In genomic region chr19:44734682-44735081, GRCm38 (mm10) we compare ENCODE assay signal across 11 mouse cellular contexts. TPM values are rescaled to one million over a fixed set of nuclear protein-coding genes. Genes with fewer than 3 reads are reported as not detected.
DNase-seq lines count a peak whose midpoint lies in the region; ATAC-seq lines count a peak whose summit lies in the region.
"Had no signal": no experiment of that assay in that cellular context is flagged by ENCODE, and none has a peak within 500 bp of the region (broad histone marks: within the 10 kb centered on the region; RNA-seq: fewer than 3 reads in every experiment).

No protein-coding gene starts in this region.

- peak overlapping the region; percentile 4 to 16; a peak in 1 of 4 replicates for H3K4me3 ChIP-seq in heart, embryonic 14.5 days (ENCODE audit: control insufficient read depth in 1 of 2, insufficient read depth in 1 of 2, low read depth in 1 of 2, low read length in 2 of 2)
- peak overlapping the region; percentile 21 for H3K4me3 ChIP-seq in forebrain, embryonic 15.5 days
- H3K4me3 ChIP-seq in neural tube, embryonic 12.5 days = peak overlapping the region; percentile 15; the same call in 1 of the 2 replicates

- H3K27ac ChIP-seq in heart, embryonic 14.5 days (replicated peaks in 1 of 2; ENCODE audit: control insufficient read depth in 1 of 2, insufficient read depth in 1 of 2, low read depth in 2 of 2, low read length in 2 of 2) = no peak overlapping the region
- no peak overlapping the region for H3K27ac ChIP-seq in forebrain, embryonic 15.5 days (replicated peaks)
- no peak overlapping the region for H3K27ac ChIP-seq in neural tube, embryonic 12.5 days
- H3K27ac ChIP-seq: liver, embryonic 14.5 days had no signal

- peaks cover 0 to 5% of the 10 kb centered on the region in 2 experiments; a peak in 2 of 4 replicates for H3K4me1 ChIP-seq in heart, embryonic 14.5 days (ENCODE audit: control insufficient read depth in 2 of 2, insufficient read depth in 2 of 2, low read length in 2 of 2)
- H3K4me1 ChIP-seq in forebrain, embryonic 15.5 days = peaks cover 12% of the 10 kb centered on the region
- H3K4me1 ChIP-seq in neural tube, embryonic 12.5 days = 0 out of 2 replicates have a peak, but pooled peaks cover 7% of the 10 kb centered on the region

- H3K4me2 ChIP-seq in heart, embryonic 14.5 days (ENCODE audit: low read length) = peak overlapping the region; percentile 47
- H3K4me2 ChIP-seq in forebrain, embryonic 15.5 days (replicated peaks) = peak overlapping the region; percentile 35
- peak overlapping the region; percentile 51 for H3K4me2 ChIP-seq in neural tube, embryonic 12.5 days (replicated peaks)

- no peak overlapping the region for H3K9ac ChIP-seq in heart, embryonic 14.5 days (ENCODE audit: low read length)
- H3K9ac ChIP-seq in forebrain, embryonic 15.5 days (replicated peaks) = no peak overlapping the region
- no peak overlapping the region for H3K9ac ChIP-seq in neural tube, embryonic 12.5 days
- H3K9ac ChIP-seq: liver, embryonic 14.5 days had no signal

- no peak for ATAC-seq in heart, embryonic 14.5 days (ENCODE audit: insufficient number of reproducible peaks, insufficient read depth, low FRiP score, low read depth)
- no peak for ATAC-seq in forebrain, embryonic 15.5 days (replicated peaks)
- ATAC-seq in neural tube, embryonic 12.5 days (ENCODE audit: low FRiP score, low read depth) = no peak

- DNase-seq in heart, postnatal 36 days = no peak
- peak; percentile 55 for DNase-seq in kidney, postnatal 10 days
- no peak for DNase-seq in thymus, postnatal 10 days (ENCODE audit: low spot score in 2 of 2)
- DNase-seq in urinary bladder, adult 2 months (ENCODE audit: low spot score) = no peak
- DNase-seq in lung, postnatal 10 days = no peak
- DNase-seq: adrenal gland, postnatal 10 days; thymus, adult 18-20 months had no signal

- no peaks in the 10 kb centered on the region for H3K36me3 ChIP-seq in heart, embryonic 14.5 days (ENCODE audit: control insufficient read depth, insufficient read depth, low read length)
- H3K36me3 ChIP-seq in forebrain, embryonic 15.5 days = no peaks in the 10 kb centered on the region
- no peaks in the 10 kb centered on the region for H3K36me3 ChIP-seq in neural tube, embryonic 12.5 days

- no peaks in the 10 kb centered on the region for H3K9me3 ChIP-seq in heart, embryonic 14.5 days (ENCODE audit: control insufficient read depth, low read length)
- no peaks in the 10 kb centered on the region for H3K9me3 ChIP-seq in forebrain, embryonic 15.5 days
- H3K9me3 ChIP-seq in neural tube, embryonic 12.5 days = no peaks in the 10 kb centered on the region

- intact Hi-C loops in heart, postnatal 36 days (cut with DNase I) = no loop called here

- H3K27me3 ChIP-seq in heart, embryonic 14.5 days (ENCODE audit: control insufficient read depth, insufficient read depth, low read length) = peaks cover 96% of the 10 kb centered on the region
- H3K27me3 ChIP-seq in forebrain, embryonic 15.5 days = peaks cover 95% of the 10 kb centered on the region
- H3K27me3 ChIP-seq in neural tube, embryonic 12.5 days (replicated peaks) = peaks cover 94% of the 10 kb centered on the region

- WGBS in heart, embryonic 14.5 days = 1% methylated on average over 33 of the region's 33 CpGs
- WGBS in forebrain, embryonic 15.5 days = under 1% methylated on average over 33 of the region's 33 CpGs
- WGBS in neural tube, embryonic 12.5 days = under 1% methylated on average over 33 of the region's 33 CpGs

RNA-seq across cellular contexts. Expression of gene Pax2, which starts 21.2 kb away (rescaled TPM):
- not detected in 2 replicates for polyA plus RNA-seq in heart, embryonic 14.5 days (2014; fragmentation: Nextera tagmentation; extraction: Ambion mirVana)
- total RNA-seq in heart, postnatal 36 days (2021) = not detected
- polyA plus RNA-seq in forebrain, embryonic 15.5 days (2015; fragmentation: Nextera tagmentation; extraction: Ambion mirVana) = 0.09 TPM in 1 of 2 replicates, not detected in the other
- polyA plus RNA-seq in neural tube, embryonic 12.5 days (2016; fragmentation: Nextera tagmentation; extraction: Ambion mirVana) = 21.9 and 23.3 TPM in 2 replicates
- 0.03 TPM in 1 of 2 replicates, not detected in the other for polyA plus RNA-seq in urinary bladder, adult 2 months (2012; rRNA removed)
- total RNA-seq: adrenal gland, postnatal 10 days had no signal
- polyA plus RNA-seq: liver, embryonic 14.5 days had no signal

Comparison
In these comparisons a context has a peak if more than half of its experiments do, and no peak if none do; other contexts are left out.
1. RNA of gene Pax2, which starts 21.2 kb away (polyA plus RNA-seq): 21.9 to 23.3 TPM in neural tube, embryonic 12.5 days; 0.09 TPM in forebrain, embryonic 15.5 days, 0.03 TPM in urinary bladder, adult 2 months and not detected in heart, embryonic 14.5 days; every median in the first group is over 10 times any median in the second.
2. Peak in every context shown above with its lines, with median percentiles within 50 percentile points of each other: H3K4me2 ChIP-seq and H3K4me3 ChIP-seq.